Mouse (Mus musculus) CH12.LX (cell line): ENCODE data around the gene Cd36. TPM values are rescaled to one million over a fixed set of nuclear protein-coding genes. Genes with fewer than 3 reads are reported as not detected.

Experiments used
- DNase-seq: peaks from one replicate; pipeline ENCODE4 v3.0.0-alpha.2; 2013; ENCODE audit errors: extremely low read depth
- H3K27ac ChIP-seq: 2 replicates; pipeline ENCODE4 v1.5.1; 2012; ENCODE audit warnings: low read depth, mild to moderate bottlenecking, control low read depth, moderate library complexity; ENCODE audit not compliant: insufficient read depth
- H3K27me3 ChIP-seq: replicated peaks from 2 replicates; pipeline ENCODE3; 2012; ENCODE audit warnings: inconsistent platforms
- H3K36me3 ChIP-seq, 2 experiments: replicated peaks in 1 of 2; 2 replicates each; pipeline versions ENCODE3 to v1.6.1; 2012; ENCODE audit warnings: inconsistent platforms in 1 of 2, low read length in 1 of 2, mild to moderate bottlenecking in 1 of 2, mixed read lengths in 1 of 2, moderate library complexity in 1 of 2; ENCODE audit not compliant: control insufficient read depth in 1 of 2, insufficient read depth in 1 of 2
- H3K4me1 ChIP-seq, 2 experiments: 2 replicates each; pipeline ENCODE4 v1.6.1; 2012; ENCODE audit warnings: inconsistent platforms in 1 of 2, moderate library complexity in 1 of 2; ENCODE audit not compliant: insufficient read depth in 2 of 2, control insufficient read depth in 1 of 2
- H3K4me2 ChIP-seq: 2 replicates; pipeline ENCODE4 v1.6.1; 2012; ENCODE audit warnings: low read depth, mild to moderate bottlenecking, control low read depth; ENCODE audit not compliant: poor library complexity, insufficient read depth, severe bottlenecking
- H3K4me3 ChIP-seq, 3 experiments: fragments of 150-350 bp in 1 of 3; sonication (generic) in 1 of 3; replicated peaks in 1 of 3; 2 replicates each; pipeline versions ENCODE3 to v1.5.1; 2011 to 2012; ENCODE audit warnings: low read depth in 2 of 3, low read length in 2 of 3, mild to moderate bottlenecking in 2 of 3, moderate library complexity in 2 of 3, control low read depth in 1 of 3, improper control_type of control experiment in 1 of 3, inconsistent platforms in 1 of 3, mixed read lengths in 1 of 3; ENCODE audit not compliant: poor library complexity in 1 of 3
- H3K79me2 ChIP-seq: replicated peaks from 2 replicates; pipeline ENCODE4 v1.6.1; 2012; ENCODE audit warnings: mild to moderate bottlenecking, moderate library complexity; ENCODE audit not compliant: control insufficient read depth, poor library complexity, insufficient read depth, severe bottlenecking; ENCODE audit errors: extremely low read depth
- H3K9ac ChIP-seq: 2 replicates; pipeline ENCODE4 v1.6.1; 2012; ENCODE audit warnings: low read depth, mild to moderate bottlenecking, control low read depth, moderate library complexity; ENCODE audit not compliant: insufficient read depth
- H3K9me3 ChIP-seq: replicated peaks from 2 replicates; pipeline ENCODE3; 2012; ENCODE audit warnings: low read length, inconsistent platforms, mixed read lengths
- CHD2 ChIP-seq: IDR thresholded peaks from 2 replicates; pipeline ENCODE4 v1.6.1; 2011; ENCODE audit warnings: low read length, improper control_type of control experiment
- CTCF ChIP-seq, 2 experiments: IDR thresholded peaks in 1 of 2; conservative IDR thresholded peaks in 1 of 2; 2 replicates each; pipeline ENCODE4 v1.5.1; 2011 to 2012; ENCODE audit warnings: low read depth in 2 of 2, low read length in 2 of 2, improper control_type of control experiment in 1 of 2, inconsistent platforms in 1 of 2, mild to moderate bottlenecking in 1 of 2, moderate library complexity in 1 of 2
- E2F4 ChIP-seq: IDR thresholded peaks from 2 replicates; pipeline ENCODE4 v1.6.1; 2011; ENCODE audit warnings: low read depth, low read length, improper control_type of control experiment; ENCODE audit not compliant: insufficient replicate concordance
- ELF1 ChIP-seq: IDR thresholded peaks from 2 replicates; pipeline ENCODE4 v1.6.1; 2014; ENCODE audit warnings: low read depth, mild to moderate bottlenecking, inconsistent platforms, low read length, improper control_type of control experiment
- EP300 ChIP-seq: IDR thresholded peaks from 2 replicates; pipeline ENCODE4 v1.6.1; 2011; ENCODE audit warnings: low read length, improper control_type of control experiment
- GABPA ChIP-seq: IDR thresholded peaks from 2 replicates; pipeline ENCODE4 v1.6.1; 2012; ENCODE audit warnings: low read depth, low read length, improper control_type of control experiment, inconsistent platforms; ENCODE audit not compliant: insufficient replicate concordance
- IRF4 ChIP-seq: IDR thresholded peaks from 2 replicates; pipeline ENCODE4 v1.6.1; 2014; ENCODE audit warnings: low read depth, mild to moderate bottlenecking, inconsistent platforms, low read length, improper control_type of control experiment
- JUN ChIP-seq: IDR thresholded peaks from 2 replicates; pipeline ENCODE4 v1.6.1; 2011; ENCODE audit warnings: low read depth, mild to moderate bottlenecking, low read length, improper control_type of control experiment, moderate library complexity; ENCODE audit not compliant: insufficient read depth
- KAT2A ChIP-seq: IDR thresholded peaks from 2 replicates; pipeline ENCODE4 v1.6.1; 2012; ENCODE audit warnings: low read length, improper control_type of control experiment, inconsistent platforms; ENCODE audit not compliant: insufficient replicate concordance
- MAZ ChIP-seq: IDR thresholded peaks from 2 replicates; pipeline ENCODE4 v1.6.1; 2012; ENCODE audit warnings: low read depth, mild to moderate bottlenecking, inconsistent platforms, low read length, improper control_type of control experiment, moderate library complexity
- MXI1 ChIP-seq: IDR thresholded peaks from 2 replicates; pipeline ENCODE4 v1.6.1; 2011; ENCODE audit warnings: mild to moderate bottlenecking, low read depth, low read length, improper control_type of control experiment
- MYC ChIP-seq: IDR thresholded peaks from 2 replicates; pipeline ENCODE4 v1.6.1; 2011; ENCODE audit warnings: low read depth, mild to moderate bottlenecking, improper control_type of control experiment, low read length
- NELFE ChIP-seq: IDR thresholded peaks from 2 replicates; pipeline ENCODE4 v1.6.1; 2011; ENCODE audit warnings: low read depth, low read length, improper control_type of control experiment
- PAX5 ChIP-seq: IDR thresholded peaks from 2 replicates; pipeline ENCODE4 v1.6.1; 2012; ENCODE audit warnings: low read length, inconsistent platforms, mixed read lengths
- POLR2A ChIP-seq: IDR thresholded peaks from 2 replicates; pipeline ENCODE4 v1.6.1; 2011; ENCODE audit warnings: low read depth, mild to moderate bottlenecking, improper control_type of control experiment, low read length
- RAD21 ChIP-seq: IDR thresholded peaks from 2 replicates; pipeline ENCODE4 v1.6.1; 2011; ENCODE audit warnings: low read depth, mild to moderate bottlenecking, low read length, improper control_type of control experiment, moderate library complexity
- RCOR1 ChIP-seq: conservative IDR thresholded peaks from 2 replicates; pipeline ENCODE4 v1.6.1; 2012; ENCODE audit warnings: low read depth, mild to moderate bottlenecking, inconsistent platforms, low read length, improper control_type of control experiment
- SIN3A ChIP-seq: IDR thresholded peaks from 2 replicates; pipeline ENCODE4 v1.6.1; 2012; ENCODE audit warnings: low read length, improper control_type of control experiment, inconsistent platforms
- SMC3 ChIP-seq: IDR thresholded peaks from 2 replicates; pipeline ENCODE4 v1.6.1; 2011; ENCODE audit warnings: low read depth, low read length, improper control_type of control experiment
- TBP ChIP-seq: conservative IDR thresholded peaks from 2 replicates; pipeline ENCODE4 v1.6.1; 2011; ENCODE audit warnings: low read depth, low read length, improper control_type of control experiment
- USF1 ChIP-seq: IDR thresholded peaks from 2 replicates; pipeline ENCODE4 v1.6.1; 2014; ENCODE audit warnings: low read depth, mild to moderate bottlenecking, inconsistent platforms, low read length, improper control_type of control experiment
- USF2 ChIP-seq: conservative IDR thresholded peaks from 2 replicates; pipeline ENCODE4 v1.6.1; 2011; ENCODE audit warnings: low read depth, low read length, improper control_type of control experiment
- ZC3H11A ChIP-seq: IDR thresholded peaks from 2 replicates; pipeline ENCODE4 v1.6.1; 2012; ENCODE audit warnings: low read depth, mild to moderate bottlenecking, inconsistent platforms, low read length, improper control_type of control experiment
- ZKSCAN1 ChIP-seq: IDR thresholded peaks from 2 replicates; pipeline ENCODE4 v1.6.1; 2012; ENCODE audit warnings: low read depth, inconsistent platforms, low read length, improper control_type of control experiment, borderline replicate concordance
- ZNF384 ChIP-seq: IDR thresholded peaks from 2 replicates; pipeline ENCODE4 v1.6.1; 2012; ENCODE audit warnings: low read depth, low read length, improper control_type of control experiment, inconsistent platforms
- dilution Hi-C: fragments of 300-500 bp; cut with MboI; formaldehyde crosslinking; loops from 2 replicates; pipeline ENCODE4 v1.14.3; 2020; ENCODE audit warnings: low sequenced_read_pairs; ENCODE audit not compliant: extremely low pct_unique_long_range_greater_than_20kb, extremely low pct_ligation_motif_present
- in situ Hi-C: fragments of 300-500 bp; cut with MboI; formaldehyde crosslinking; loops from 3 replicates; pipeline ENCODE4 v1.14.3; 2019; ENCODE audit warnings: low sequenced_read_pairs, low pct_ligation_motif_present, low pct_unique_long_range_greater_than_20kb, mixed read lengths
- polyA plus RNA-seq: library from polyadenylated mRNA; unstranded; fragments of >175 nt; gene quantifications from 2 replicates; pipeline ENCODE4 v1.2.1, GENCODE M21; 2012; ENCODE audit warnings: low read depth; ENCODE audit not compliant: insufficient read length
- total RNA-seq, 2 experiments: library from RNA; depleted of rRNA; stranded (reverse); fragments of 300-350 nt in 1 of 2; fragments of >200 nt in 1 of 2; gene quantifications; 2 replicates each; pipeline ENCODE4 v1.2.3; 2012 to 2014

Cd36 gene
- total and polyA plus RNA-seq, 3 experiments = 145 to 690 (median 608) TPM

DNA sequence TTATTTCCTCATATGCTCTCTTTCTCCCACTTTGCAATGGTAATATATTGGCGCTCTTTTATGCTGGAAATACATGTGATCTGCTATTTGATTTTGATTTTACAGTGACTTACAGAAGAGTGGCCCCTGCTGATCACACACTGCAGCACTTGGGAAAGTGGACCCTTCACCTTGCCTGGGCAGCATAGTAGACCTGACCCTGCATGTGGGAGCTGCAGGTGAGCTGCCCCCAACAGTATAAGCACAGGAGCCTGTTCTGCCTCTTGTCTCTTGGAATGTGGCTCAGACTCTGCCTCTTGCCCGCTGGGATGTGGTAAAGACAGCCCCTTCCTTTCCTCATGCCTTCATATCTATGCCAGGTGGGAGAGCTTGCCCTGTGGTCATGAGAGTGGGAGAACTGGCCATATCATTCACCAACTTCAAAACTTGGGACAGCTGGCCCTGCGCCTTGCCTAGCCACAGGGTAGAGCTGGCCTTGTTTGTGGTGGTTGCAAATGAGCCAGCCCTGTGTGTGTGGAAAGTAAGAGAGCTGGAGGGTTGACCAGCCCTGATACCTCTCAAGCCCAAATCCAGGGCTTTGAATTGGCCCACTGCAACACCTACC lies 81.7 kb downstream of the Cd36 start:
- DNase-seq = no peak
- H3K79me2 ChIP-seq = 0 out of 2 replicates have a peak, but pooled peaks cover 2% of the 10 kb centered on the region
- no peaks in the 10 kb centered on the region for H3K9me3 ChIP-seq
- H3K36me3 ChIP-seq = peaks cover 32 to 56% of the 10 kb centered on the region in 2 experiments
- TF ChIP-seq POLR2A = 0 out of 2 replicates have a peak, but pooled peaks have one; percentile 22
- no peak for TF ChIP-seq NELFE
- no peaks in the 10 kb centered on the region for H3K4me1 ChIP-seq
- in situ Hi-C loops = no loop called here
- dilution Hi-C loops = no loop called here
- no peak overlapping the region for H3K4me3 ChIP-seq
- no peak overlapping the region for H3K9ac ChIP-seq
- H3K27me3 ChIP-seq = no peaks in the 10 kb centered on the region
- no peak overlapping the region for H3K27ac ChIP-seq
- no peak overlapping the region for H3K4me2 ChIP-seq

DNA sequence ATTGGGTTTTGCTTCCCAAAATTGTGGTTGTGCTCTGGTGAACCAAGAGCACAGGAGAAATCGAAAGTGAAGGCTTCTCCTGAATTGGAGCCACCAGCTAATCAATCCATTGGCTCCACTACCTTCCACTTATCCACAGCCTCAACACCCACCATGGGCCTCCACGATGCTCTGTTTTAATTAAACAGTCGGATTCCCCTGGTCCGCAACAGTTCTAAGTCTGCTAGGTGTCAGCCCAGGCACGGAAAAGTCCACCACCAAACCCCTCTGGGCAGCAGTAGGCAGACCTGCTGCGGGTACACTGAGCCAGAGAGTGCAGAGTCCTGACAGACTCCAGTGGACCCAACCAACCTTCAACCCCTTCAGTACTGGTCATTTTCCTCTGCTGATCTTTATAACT lies 112.0 kb downstream of the Cd36 start:
- H3K9me3 ChIP-seq = no peaks in the 10 kb centered on the region
- H3K4me3 ChIP-seq = no peak overlapping the region
- in situ Hi-C loops = no loop called here
- no peaks in the 10 kb centered on the region for H3K79me2 ChIP-seq
- no peak overlapping the region for H3K27ac ChIP-seq
- peak; percentile 93 for DNase-seq
- peaks cover 8 to 25% of the 10 kb centered on the region in 2 experiments for H3K36me3 ChIP-seq
- no peaks in the 10 kb centered on the region for H3K27me3 ChIP-seq
- TF ChIP-seq ELF1 (no peak), TBP (no peak), E2F4 (no peak), CTCF (conservative IDR thresholded peaks at IDR 0.05 in 1 of 2, IDR thresholded peaks at IDR 0.05 in 1 of 2; ENCODE audit: low read depth in 2 of 2, low read length in 2 of 2) (no peak), USF1 (no peak), SMC3 (no peak), RAD21 (no peak), KAT2A (no peak)
- no peaks in the 10 kb centered on the region for H3K4me1 ChIP-seq
- H3K4me2 ChIP-seq = no peak overlapping the region
- dilution Hi-C loops = no loop called here
- no peak overlapping the region for H3K9ac ChIP-seq

DNA sequence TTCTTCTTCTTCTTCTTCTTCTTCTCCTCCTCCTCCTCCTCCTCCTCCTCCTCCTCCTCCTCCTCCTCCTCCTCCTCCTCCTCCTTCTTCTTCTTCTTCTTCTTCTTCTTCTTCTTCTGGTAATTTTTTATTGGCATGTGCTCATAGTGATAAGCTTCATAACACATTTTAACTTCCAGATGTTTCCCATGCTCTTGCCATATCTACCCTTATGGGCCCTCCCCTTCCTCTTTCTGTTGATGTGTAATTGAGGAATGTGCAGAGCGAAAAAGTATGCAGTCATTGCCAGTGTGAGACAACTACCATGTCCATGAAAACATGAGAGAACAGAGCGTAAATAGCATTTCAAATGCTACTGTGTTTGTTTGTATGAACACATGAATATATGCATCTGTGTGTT lies 118.3 kb downstream of the Cd36 start:
- H3K27me3 ChIP-seq = no peaks in the 10 kb centered on the region
- TF ChIP-seq USF2 (no peak), KAT2A (no peak), ZC3H11A (no peak), ZNF384 (no peak), USF1 (no peak), MXI1 (no peak), JUN (no peak), ZKSCAN1 (no peak), PAX5 (no peak), TBP (no peak), POLR2A (no peak), MYC (no peak), NELFE (no peak), EP300 (no peak), CHD2 (no peak), GABPA (no peak), SIN3A (no peak), MAZ (no peak), RCOR1 (no peak), IRF4 (no peak)
- no peaks in the 10 kb centered on the region for H3K79me2 ChIP-seq
- H3K9ac ChIP-seq = no peak overlapping the region
- no peak overlapping the region for H3K4me2 ChIP-seq
- H3K36me3 ChIP-seq = no peaks in the 10 kb centered on the region
- no peaks in the 10 kb centered on the region for H3K4me1 ChIP-seq
- in situ Hi-C loops = loop anchor here (25.0 kb wide), 1 partner anchor 833 kb away; no protein-coding TSS in a partner anchor
- no peak for DNase-seq
- H3K9me3 ChIP-seq = no peaks in the 10 kb centered on the region
- H3K4me3 ChIP-seq = no peak overlapping the region
- no peak overlapping the region for H3K27ac ChIP-seq
- dilution Hi-C loops = no loop called here
